Mouse (Mus musculus): Measurements from ENCODE around the gene Yif1b.
"Not testable (repeated sequence)": the region's sequence is repeated elsewhere in the genome, so short reads cannot be mapped to it uniquely, and the experiment has no call there.

Yif1b gene

DNA sequence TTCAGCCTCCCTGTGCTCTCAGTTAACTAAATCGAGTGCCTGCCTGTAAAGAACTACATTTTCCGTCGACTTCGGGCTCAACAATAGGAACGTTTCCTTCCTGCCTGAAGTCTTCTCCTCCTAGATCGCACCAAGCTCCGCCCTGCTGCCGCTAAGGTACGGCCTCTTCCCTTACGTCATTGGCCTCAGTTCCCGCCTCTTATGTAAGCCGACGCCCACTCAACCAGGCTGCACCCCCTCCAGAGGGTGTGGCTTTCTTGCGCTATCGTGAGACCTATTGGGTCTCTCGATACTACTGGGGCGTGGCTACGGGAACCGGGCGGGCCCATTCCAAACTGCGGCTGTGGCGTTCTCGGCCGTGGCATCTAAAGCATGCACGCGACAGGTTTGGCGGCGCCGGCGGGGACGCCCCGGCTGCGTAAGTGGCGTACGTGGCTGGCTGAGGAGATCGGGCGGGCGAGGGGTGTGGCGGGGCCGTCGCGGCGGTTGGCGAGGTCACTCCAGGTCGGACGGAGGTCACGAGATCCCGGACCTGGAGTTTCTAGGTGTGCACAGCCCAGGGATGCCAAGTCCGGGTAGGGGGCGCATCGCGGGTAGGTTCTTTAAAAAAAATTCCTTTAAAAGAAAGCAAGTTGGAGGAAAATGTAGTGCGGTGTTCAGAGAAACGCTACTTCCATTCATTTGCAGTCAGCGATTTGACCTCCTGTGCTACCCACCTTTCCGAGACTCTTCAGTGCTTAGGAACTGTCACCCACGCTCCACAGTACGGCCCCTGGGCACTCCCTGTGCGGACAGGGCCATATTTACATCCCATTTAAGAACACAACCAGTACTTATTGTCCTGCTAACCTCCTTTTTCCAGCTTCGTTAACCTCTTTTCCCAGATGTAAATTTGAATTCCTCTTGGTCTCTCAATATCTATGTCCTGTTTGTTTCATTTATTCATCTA lies at the start of gene Yif1b:
Gene Yif1b (plus strand): TSS at position 311 of the 949 bp plus-strand sequence.
- DNase-seq (ENCODE audit: low read depth), result peak; percentile 99

DNA sequence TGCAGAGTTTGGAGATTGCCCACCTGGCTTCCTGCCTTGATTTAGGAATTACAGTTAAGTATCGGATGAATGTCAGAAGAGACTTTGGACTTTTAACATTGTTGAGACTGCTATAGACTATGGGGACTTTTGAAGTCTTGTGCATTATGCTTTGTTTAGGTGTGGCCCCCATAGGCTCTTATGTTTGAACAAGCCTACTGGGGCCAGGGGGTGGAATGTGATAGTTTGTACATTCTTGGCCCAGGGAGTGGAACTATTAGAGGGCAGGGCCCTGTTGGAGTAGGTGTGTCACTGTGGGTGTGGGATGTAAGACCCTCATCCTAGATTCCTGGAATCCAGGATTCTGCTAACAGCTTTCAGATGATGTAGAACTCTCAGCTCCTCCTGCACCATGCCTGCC lies 43.9 kb upstream of the Yif1b start:
- not testable (repeated sequence) for DNase-seq (ENCODE audit: low read depth)

DNA sequence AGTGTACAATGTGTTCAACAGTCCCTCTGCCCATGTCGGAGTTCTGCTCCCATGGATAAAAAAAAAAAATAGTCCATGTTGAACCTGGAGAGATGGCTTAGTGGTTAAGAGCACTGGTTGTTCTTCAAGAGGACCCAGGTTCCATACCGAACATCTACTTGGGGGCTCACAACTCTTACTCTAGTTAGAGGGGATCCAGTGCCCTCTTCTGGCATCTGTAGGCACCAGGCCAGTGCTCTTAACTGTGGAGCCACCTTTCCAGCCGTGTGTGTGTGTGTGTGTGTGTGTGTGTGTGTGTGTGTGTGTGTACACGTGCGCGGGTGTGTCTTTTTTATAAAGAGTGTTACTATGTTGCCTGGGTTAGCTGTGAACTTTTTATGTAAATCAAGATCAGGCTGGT lies 35.6 kb upstream of the Yif1b start:
- no peak for DNase-seq (ENCODE audit: low read depth)

DNA sequence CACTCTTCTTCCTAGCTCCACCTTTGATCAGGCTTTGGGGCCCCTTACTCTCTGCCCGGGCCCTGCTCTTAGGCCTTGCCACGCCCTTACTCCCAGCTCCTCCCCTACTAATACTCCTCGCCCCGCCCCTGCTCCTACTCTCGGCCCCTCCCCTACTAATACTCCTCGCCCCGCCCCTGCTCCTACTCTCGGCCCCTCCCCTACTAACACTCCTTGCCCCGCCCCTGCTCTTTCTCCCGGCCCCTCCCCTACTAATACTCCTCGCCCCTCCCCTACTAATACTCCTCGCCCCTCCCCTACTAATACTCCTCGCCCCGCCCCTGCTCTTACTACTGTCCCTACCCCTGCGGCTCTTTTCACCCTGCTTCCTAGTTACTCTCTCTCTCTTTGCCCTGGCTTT lies 27.1 kb upstream of the Yif1b start:
- peak; percentile 29 for DNase-seq (ENCODE audit: low read depth)

DNA sequence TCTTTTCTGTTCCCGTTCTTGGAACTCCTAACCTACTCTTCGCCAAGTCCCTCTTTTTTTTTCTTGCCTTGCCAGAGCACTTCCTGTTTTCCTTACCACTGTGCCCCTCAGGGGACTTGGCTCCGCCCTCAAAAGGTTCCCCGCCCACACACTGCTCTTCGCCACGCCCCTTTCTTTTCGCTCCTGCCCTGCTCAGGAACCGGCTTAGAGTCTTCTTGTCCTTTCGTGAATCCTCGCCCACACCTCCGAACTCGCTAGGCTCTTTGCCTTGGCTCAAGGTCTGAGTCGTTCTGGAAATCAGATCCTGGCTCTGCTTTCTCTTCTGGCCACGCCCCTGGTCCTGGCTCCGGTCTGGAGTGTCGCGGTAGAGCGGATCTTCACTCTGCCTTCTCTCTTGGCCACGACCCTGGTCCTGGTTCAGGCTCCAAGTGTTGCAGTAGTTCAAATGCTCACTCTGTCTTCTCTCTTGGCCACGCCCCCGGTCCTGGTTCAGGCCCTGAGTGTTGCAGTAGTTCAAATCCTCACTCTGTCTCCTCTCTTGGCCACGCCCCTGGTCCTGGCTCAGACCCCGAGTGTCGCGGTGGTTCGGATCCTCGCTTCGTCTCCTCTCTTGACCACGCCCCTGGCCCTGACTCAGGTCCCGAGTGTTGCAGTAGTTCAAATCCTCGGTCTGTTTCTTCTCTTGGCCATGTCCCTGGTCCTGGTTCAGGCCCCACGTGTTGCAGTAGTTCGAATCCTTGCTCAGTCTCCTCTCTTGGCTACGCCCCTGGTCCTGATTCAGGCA lies 26.5 kb upstream of the Yif1b start:
- peak; percentile 85 for DNase-seq (ENCODE audit: low read depth)

DNA sequence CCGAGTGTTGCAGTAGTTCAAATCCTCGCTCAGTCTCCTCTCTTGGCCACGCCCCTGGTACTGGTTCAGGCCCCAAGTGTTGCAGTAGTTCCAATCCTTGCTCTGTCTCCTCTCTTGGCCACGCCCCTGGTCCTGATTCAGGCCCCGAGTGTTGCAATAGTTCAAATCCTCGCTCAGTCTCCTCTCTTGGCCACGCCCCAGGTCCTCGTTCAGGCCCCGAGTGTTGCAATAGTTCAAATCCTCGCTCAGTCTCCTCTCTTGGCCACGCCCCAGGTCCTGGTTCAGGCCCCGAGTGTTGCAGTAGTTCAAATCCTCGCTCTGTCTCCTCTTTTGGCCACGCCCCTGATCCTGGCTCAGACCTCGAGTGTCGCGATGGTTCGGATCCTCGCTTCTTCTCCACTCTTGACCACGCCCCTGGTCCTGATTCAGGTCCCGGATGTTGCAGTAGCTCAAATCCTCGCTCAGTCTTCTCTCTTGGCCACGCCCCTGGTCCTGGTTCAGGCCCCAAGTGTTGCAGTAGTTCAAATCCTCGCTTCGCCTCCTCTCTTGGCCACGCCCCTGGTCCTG lies 25.8 kb upstream of the Yif1b start:
- DNase-seq (ENCODE audit: low read depth), result peak; percentile 34

DNA sequence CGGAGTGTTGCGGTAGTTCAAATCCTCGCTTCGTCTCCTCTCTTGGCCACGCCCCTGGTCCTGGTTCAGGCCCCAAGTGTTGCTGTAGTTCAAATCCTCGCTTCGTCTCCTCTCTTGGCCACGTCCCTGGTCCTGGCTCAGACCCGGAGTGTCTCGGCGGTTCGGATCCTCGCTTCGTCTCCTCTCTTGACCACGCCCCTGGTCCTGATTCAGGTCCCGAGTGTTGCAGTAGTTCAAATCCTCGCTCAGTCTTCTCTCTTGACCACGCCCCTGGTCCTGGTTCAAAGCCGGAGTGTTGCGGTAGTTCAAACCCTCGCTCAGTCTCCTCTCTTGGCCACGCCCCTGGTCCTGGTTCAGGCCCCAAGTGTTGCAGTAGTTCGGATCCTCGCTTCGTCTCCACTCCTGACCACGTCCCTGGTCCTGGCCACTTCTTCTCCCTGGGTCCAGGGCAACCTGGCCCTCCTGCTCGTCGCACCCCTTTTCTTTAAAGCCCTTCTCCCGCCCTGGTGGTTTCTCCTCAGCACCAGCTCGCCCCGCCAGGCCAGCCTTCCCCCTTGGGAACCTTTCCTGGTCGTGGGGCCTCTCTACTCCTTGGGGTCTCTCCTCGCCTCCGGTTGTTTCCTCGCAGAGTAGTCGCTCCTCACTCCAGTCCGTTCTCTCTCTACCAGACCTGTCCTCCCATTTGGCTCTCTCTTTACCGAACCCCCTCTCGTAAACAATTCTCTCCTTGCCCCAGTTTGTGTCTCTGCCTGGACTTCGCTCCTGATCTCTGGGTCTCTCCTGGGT lies 25.2 kb upstream of the Yif1b start:
- DNase-seq (ENCODE audit: low read depth), result not testable (repeated sequence)

DNA sequence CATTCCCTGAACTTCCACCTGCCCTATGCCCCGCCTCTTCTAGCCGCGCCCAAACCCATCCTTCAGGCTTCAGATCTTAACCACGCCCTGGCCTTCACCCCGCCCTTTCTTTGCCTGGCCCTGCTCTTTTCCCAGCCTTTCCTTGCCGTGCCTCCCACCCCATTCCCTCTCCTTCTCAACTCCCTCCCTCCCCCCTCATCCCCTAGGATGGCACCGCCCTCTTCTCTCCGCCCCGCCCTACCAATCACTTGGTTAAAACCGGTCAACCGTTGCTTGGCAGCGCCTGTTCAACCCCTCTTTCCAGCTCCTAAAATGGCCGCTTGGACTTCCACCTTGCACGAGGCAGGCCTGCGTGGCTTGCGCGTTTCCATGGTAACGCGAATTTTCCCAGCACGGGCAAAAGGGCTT lies 24.4 kb upstream of the Yif1b start, which contains the start of gene Catsperg1:
Gene Catsperg1 (minus strand): TSS at position 361 of the 408 bp plus-strand sequence.
- DNase-seq (ENCODE audit: low read depth), result no peak

DNA sequence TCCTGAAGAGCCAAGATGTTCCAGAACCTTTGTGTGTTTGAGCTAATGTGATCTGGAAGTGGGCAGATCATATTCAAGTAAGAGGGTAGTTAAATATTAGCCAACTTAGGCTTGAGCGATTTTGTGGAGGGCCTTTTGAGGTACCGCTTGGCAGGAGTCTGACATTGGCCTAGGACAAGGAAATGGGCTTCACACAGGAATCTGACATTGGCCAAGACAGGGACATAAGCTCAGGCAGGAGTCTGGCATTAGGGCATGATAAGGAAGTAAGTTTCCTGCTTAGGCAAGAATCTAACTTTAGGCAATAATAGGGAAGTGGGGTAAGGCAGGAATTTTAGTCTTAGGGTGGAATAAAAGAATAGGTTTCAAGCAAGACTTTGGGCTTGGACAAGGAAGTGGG lies 23.9 kb upstream of the Yif1b start:
- no peak for DNase-seq (ENCODE audit: low read depth)

DNA sequence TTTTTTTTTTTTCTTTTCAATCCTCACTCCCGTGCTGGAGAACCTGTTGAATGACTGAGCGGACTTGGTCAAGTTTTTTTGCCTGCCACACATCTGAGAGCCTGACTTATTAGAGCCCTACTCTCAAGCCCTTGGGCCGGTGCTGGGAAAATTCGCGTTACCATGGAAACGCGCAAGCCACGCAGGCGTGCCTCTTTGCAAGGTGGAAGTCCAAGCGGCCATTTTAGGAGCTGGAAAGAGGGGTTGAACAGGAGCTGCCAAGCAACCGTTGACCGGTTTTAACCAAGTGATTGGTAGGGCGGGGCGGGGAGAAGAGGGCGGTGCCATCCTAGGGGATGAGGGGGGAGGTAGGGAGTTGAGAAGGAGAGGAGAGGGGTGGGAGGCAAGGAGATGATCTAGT lies 23.3 kb upstream of the Yif1b start:
- no peak for DNase-seq (ENCODE audit: low read depth)

DNA sequence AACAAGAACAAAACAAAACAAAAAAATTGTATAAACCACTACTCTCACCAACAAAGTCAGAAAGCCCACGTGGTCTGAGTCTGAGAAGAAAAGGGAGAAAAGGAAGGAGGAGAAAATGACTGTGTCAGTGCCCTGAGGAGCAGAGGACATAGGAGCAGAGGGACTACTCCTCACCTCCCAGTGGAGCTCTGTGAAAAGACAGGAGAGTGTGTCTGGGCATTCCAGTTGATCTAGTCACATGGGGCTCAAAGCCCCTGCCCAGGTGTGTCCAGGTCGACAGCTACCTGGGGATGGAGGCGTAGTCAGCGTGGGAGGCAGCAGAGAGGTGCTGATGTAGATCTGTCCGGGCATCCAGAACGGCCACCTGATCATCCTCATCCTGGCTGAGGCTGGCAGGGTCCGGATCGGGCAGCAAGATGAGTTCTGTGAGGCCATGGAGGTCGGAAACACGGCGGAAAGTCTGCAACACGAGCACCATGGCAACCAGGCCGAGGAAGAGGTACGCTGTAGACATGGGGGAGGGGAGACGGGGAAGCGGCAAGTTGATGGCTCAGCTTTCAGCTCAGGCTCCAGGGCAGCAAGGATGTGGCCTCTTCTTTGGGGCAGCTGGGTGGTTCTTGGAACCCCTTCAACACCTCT lies 13.3 kb upstream of the Yif1b start:
- no peak for DNase-seq (ENCODE audit: low read depth)

DNA sequence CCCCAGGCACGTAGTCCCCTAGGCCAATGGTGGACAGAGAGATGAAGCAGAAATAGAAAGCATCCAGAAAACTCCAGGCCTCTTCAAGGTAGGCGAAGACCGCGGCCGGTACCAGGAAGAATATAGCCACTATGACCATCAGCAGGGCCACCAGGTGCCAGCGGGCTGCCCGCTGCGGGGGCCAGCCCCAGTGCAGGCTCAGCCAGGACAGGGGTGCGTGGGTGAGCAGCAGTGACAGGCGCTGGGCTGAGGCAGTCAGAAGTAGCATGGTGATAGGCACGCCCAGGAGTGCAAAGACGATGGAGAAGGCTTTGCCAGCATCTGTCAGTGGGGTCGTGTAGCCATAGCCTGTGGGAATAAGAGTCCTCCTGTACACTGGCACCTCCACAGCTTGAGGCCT lies 12.6 kb upstream of the Yif1b start:
- DNase-seq (ENCODE audit: low read depth), result no peak

DNA sequence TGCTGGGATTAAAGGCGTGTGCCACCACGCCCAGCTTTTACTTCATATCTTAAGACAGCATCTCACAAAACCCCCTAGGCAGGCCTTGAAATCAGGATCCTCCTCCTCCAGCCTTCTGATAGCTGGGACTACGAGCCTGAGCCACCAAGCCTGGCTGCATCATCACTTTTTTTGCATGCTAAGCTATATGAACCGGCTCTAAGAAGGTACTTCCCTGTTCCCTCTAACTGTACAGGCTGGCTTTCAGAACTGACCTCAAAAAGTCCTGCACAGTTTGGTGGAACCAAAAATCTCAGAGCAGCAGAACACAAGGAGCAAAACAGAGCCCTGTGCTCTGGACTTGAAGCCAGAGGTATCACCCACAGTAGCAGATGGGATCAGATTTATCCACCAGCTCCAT lies 9.9 kb upstream of the Yif1b start:
- DNase-seq (ENCODE audit: low read depth), result no peak

DNA sequence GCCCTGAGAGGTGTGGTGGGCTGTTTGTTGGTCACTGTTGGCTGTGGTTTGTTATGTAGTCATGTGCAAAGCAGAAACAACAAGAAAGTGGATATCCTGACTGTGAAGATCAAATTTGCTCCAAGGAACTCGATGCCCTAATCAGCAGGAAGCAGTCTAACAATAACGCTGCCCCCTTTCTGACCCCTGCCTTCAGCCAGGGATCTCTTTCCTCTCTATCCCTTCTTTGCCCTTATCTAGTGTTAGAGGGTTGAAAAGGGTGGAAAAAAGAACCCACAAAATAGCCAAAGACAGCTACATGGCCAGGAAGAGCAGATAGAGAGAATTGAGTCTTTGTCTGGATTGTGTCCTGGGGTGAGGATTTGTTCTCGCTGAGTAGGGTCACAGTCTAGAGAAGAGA lies 7.6 kb upstream of the Yif1b start:
- DNase-seq (ENCODE audit: low read depth), result no peak

DNA sequence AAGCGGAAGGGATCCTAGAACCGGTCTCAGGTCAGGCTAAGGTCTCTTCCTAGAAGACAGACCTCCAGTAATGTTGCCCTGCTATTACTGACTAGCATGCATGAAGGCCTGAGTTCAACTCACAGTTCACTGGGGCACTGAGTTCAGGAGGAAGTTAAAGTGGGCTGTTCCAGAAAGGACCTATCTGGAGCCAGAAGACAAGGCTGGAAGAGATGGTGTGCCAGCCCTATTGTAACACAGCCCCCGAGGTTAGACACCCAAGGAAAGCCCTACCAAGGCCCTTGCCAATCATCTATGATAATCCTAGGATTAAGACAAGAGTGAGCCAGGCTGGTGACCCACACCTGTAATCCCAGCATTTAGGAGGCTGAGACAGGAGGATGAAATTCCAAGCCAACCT lies 6.6 kb upstream of the Yif1b start:
- DNase-seq (ENCODE audit: low read depth), result no peak

DNA sequence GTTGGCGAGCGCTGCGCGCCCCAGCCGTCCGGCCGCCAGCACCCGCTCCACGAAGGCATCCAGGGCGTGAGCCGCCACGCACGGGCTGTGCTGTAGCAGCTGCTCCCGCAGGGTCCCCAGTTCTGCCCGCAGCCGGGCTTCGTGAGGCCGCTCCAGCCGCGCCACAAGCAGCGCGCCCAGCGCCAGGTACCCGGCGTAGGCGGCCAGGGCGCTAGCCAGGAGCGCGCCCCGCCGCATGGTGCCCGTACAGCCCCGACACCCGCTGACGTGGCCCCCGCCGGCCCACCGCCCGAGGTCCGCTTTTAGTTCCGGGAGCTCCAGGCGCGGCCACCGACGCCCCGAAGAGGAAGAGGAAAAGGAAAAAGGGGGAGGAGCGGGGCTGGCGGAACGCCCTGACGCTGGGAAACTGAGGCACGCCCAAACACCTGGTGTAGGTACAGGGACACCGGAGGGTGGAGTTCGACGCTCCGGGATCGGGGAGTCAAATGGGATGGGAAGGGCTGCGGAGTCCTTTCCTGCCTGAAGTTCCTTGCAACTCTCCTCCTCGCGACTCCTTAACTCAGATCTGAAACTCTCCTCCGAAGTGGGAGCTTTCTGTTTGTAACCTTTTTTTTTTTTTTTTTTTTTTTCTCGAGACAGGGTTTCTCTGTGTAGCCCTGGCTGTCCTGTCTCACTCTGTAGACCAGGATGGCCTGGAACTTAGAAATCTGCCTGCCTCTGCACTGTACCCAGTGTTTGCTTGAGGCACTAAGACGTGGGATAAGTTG lies 5.7 kb upstream of the Yif1b start, which contains the start of gene Kcnk6:
Gene Kcnk6 (minus strand): TSS at position 269 of the 767 bp plus-strand sequence.
- DNase-seq (ENCODE audit: low read depth), result no peak

DNA sequence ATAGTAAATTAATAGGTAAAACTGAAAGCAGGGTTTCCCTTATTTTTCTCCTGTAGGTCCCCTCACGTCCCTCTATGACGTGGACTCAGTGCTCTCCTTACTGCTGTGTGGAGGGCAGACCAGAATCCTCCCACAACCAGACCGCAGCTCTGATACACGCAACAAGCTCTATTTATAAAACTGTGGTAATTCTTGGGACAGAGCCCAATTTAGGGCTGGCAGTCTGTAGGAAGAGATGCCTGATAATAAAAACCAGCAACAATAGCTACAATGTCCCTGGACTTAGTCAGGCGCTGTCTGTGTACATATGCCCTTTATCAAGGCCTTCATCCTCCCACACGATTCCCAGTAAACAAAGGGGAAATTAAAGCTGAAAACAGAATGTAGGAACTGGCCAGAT lies 4.4 kb upstream of the Yif1b start:
- no peak for DNase-seq (ENCODE audit: low read depth)

DNA sequence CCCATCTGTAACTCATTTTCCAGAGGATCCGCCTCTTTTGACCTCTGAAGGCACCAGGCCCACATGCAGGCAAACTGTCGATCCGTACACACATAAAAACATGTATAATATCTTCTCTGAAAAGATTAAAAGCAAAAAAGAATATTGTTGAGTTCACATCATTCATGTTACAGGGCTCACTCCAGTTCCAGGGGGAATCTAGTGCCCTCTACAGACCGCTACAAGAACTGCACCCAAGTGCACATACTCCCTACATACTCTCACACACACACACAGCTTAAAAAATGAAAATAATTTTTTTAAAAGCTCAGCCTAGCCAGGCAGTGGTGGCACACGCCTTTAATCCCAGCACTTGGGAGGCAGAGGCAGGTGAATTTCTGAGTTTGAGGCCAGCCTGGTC lies 3.5 kb upstream of the Yif1b start:
- DNase-seq (ENCODE audit: low read depth), result no peak

DNA sequence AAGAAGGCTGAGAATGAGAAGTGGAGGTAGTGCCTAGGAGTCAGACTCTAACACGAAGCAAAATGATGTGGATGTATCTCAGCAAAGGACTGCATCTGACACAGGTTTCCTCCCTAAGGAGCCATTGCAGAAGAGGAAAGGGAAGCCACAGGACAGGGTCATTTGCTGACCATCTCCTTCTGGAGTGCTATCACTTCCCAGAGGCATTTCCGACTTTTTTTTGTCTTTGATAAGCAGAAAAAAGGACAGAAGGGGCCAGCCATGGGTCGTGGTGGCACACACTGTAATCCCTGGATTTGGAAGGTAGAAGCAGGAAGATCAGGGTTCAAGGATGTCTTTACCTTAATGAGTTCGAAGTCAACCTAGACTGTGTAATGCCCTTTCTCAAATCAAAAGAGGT lies 1.5 kb upstream of the Yif1b start:
- no peak for DNase-seq (ENCODE audit: low read depth)

DNA sequence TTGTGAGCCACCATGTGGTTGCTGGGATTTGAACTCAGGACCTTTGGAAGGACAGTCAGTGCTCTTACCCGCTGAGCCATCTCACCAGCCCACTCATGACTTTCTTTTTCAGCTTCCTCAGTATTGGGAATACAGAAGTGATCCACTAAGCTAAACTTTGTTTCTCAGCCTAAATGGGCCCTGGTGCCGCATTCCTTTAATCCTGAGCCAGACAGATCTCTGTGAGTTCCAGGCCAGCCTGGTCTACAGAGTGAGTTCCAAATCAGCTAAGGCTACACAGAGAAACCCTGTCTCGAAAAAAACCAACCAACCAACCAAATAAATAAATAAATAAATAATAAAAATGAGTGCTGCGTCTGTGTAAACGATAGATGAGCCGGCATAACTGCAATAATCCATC lies 533 bp upstream of the Yif1b start:
- not testable (repeated sequence) for DNase-seq (ENCODE audit: low read depth)
